Mouse (Mus musculus) stomach, postnatal 0 days (tissue): ENCODE data around the gene Myh7. TPM values are rescaled to one million over a fixed set of nuclear protein-coding genes. Genes with fewer than 3 reads are reported as not detected.

Experiments used
- ATAC-seq: fragments of 200-750 bp; cut with Nextera tagmentation; 2 replicates; pipeline ENCODE4 v1.8.0; 2017; ENCODE audit not compliant: low FRiP score, low TSS enrichment
- DNase-seq: peaks from one replicate; pipeline ENCODE4 v3.0.0-alpha.2; 2016; ENCODE audit warnings: low spot score
- H3K27ac ChIP-seq: fragments of 300-500 bp; sonication (generic); replicated peaks from 2 replicates; pipeline ENCODE4 v1.5.1; 2014; ENCODE audit warnings: mild to moderate bottlenecking, control low read depth
- H3K27me3 ChIP-seq: fragments of 300-500 bp; sonication (generic); 2 replicates; pipeline ENCODE4 v1.6.1; 2014; ENCODE audit warnings: low read length; ENCODE audit not compliant: control insufficient read depth, insufficient read depth
- H3K36me3 ChIP-seq: fragments of 300-500 bp; sonication (generic); 2 replicates; pipeline ENCODE4 v1.6.1; 2014; ENCODE audit warnings: low read length, mixed read lengths; ENCODE audit not compliant: control insufficient read depth, insufficient read depth
- H3K4me1 ChIP-seq: fragments of 300-500 bp; sonication (generic); replicated peaks from 2 replicates; pipeline ENCODE4 v1.6.1; 2014; ENCODE audit warnings: antibody characterized with exemption; ENCODE audit not compliant: control insufficient read depth, insufficient read depth
- H3K4me2 ChIP-seq: fragments of 300-500 bp; sonication (generic); replicated peaks from 2 replicates; pipeline ENCODE4 v1.6.1; 2014; ENCODE audit warnings: low read depth, mild to moderate bottlenecking, control low read depth, moderate library complexity
- H3K4me3 ChIP-seq: fragments of 300-500 bp; sonication (generic); 2 replicates; pipeline ENCODE4 v1.5.1; 2014; ENCODE audit warnings: low read depth, low read length, control low read depth
- H3K9ac ChIP-seq: fragments of 300-500 bp; sonication (generic); 2 replicates; pipeline ENCODE4 v1.6.1; 2014; ENCODE audit warnings: mild to moderate bottlenecking, low read length, control low read depth, mixed read lengths
- H3K9me3 ChIP-seq: fragments of 300-500 bp; sonication (generic); 2 replicates; pipeline ENCODE4 v1.6.1; 2016; ENCODE audit warnings: low read length; ENCODE audit not compliant: control insufficient read depth
- CTCF ChIP-seq: IDR thresholded peaks from 2 replicates; pipeline ENCODE4 v1.5.1; 2016; ENCODE audit warnings: antibody characterized with exemption, low read depth, mild to moderate bottlenecking, moderate library complexity
- EP300 ChIP-seq: optimal IDR thresholded peaks from 2 replicates; pipeline ENCODE3; 2016; ENCODE audit warnings: antibody characterized with exemption
- WGBS: fragments of 180-500 bp; shearing (Covaris S2); extraction: QIAGEN DNeasy Blood & Tissue Kit; methylation state at CpG from one replicate; pipeline ENCODE4 v1.1.7; 2014; 5-methylcytosine and 5-hydroxymethylcytosine counted together
- polyA plus RNA-seq: library from polyadenylated mRNA; unstranded; fragments of >200 nt; fragmentation: Nextera tagmentation; extraction: Ambion mirVana; gene quantifications from 2 replicates; pipeline ENCODE4 v1.2.1, GENCODE M21; 2015

The Myh7 gene
- polyA plus RNA-seq, 1 experiment from 2014 or later: 1.4 TPM

DNA sequence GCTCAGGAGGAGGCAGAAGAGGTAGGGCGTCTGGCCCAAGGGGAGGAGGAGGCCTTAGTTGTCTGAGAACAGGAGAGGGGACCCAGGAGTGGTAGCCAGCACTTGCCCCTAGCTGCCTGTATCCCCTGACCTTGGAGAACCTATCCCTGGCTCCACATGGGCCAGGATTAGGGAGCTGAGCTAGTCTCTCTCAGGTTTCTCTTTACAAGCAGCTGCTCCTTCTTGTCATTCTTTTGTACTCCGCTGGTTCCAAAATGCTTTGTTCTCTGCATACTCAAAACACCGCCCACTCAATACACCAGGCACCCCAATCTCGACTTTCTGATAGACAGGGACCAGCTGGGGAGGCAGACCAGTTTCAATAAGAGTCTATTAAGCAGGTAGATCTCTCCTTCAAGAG, 2.9 kb upstream of the Myh7 start:
- DNase-seq (no peak), ATAC-seq (no peak)
- Histone ChIP-seq H3K9ac (no peak overlapping the region), H3K36me3 (no peaks in the 10 kb centered on the region), H3K27me3 (no peaks in the 10 kb centered on the region), H3K4me2 (no peak overlapping the region), H3K4me1 (no peaks in the 10 kb centered on the region), H3K27ac (peak overlapping the region; percentile 31; the same call in 1 of the 2 replicates), H3K4me3 (no peak overlapping the region), H3K9me3 (no peaks in the 10 kb centered on the region)
- WGBS: 54% methylated on average over 4 of the region's 4 CpGs
- TF ChIP-seq EP300: no peak
- TF ChIP-seq CTCF: no peak

DNA sequence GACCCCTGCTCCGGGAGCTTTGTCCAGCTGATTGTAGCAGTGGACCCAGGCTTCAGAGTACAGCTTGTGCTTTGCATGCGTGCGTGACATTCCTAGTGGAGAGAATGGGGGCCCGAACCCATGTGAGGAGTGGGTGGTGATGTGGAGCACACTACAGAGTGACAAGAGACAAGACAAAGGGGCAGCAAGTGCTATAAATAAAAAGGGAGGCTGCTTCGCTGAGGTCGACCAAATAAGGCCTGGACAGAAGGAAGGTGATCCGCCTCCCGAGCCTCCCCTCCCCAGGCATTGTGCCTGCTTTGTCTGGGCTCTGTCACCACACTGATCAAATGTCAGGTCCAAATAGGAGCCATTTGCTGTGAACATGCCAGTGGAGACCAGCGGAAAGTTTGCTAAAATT, 2.4 kb upstream of the Myh7 start:
- TF ChIP-seq EP300: no peak
- no peak for TF ChIP-seq CTCF
- H3K4me3 ChIP-seq: no peak overlapping the region
- WGBS: 59% methylated on average over 9 of the region's 9 CpGs
- no peaks in the 10 kb centered on the region for H3K9me3 ChIP-seq
- H3K9ac ChIP-seq: no peak overlapping the region
- no peaks in the 10 kb centered on the region for H3K4me1 ChIP-seq
- no peaks in the 10 kb centered on the region for H3K36me3 ChIP-seq
- peak overlapping the region; percentile 31; the same call in 1 of the 2 replicates for H3K27ac ChIP-seq
- no peak for ATAC-seq
- H3K27me3 ChIP-seq: no peaks in the 10 kb centered on the region
- DNase-seq: no peak
- no peak overlapping the region for H3K4me2 ChIP-seq

DNA sequence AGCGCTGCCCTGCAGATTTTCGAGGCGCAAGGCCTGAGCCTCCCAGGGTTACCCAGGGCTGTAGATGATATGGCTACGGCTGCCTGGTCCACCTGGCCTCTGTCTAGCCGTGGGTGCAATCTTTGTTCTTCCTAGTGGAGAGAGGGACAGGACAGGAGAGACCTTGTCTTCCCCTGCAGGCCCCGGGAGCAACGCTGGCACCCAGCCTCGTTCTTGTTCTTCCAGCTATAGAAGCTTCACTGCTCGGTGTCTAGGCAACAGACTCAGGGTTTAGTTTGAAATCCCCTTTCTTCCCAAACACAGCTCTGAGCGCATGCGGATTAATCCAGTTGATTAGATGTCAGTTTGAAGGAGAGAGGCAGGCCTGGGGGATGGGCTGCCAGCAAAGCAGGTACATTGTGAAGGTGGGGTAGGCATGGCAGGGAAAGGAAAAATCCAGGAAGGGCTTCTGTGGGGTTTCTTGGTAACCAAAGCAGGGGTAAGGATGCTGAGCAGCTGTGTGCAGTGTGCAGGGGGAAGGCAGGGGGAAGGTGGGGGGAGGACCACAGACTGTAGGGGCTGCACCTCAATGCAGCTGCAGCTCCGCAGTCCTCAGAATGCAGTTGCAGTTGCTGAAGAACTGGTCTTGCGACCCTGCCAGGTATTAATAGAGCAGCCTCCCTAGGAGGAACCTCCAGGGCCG, 1.2 kb upstream of the Myh7 start:
- H3K4me2 ChIP-seq: no peak overlapping the region
- no peak overlapping the region; the same call in 1 of the 2 replicates for H3K27ac ChIP-seq
- WGBS: 35% methylated on average over 14 of the region's 14 CpGs
- no peaks in the 10 kb centered on the region for H3K27me3 ChIP-seq
- DNase-seq (no peak), ATAC-seq (no peak)
- H3K9me3 ChIP-seq: no peaks in the 10 kb centered on the region
- H3K4me3 ChIP-seq: no peak overlapping the region
- no peaks in the 10 kb centered on the region for H3K4me1 ChIP-seq
- no peaks in the 10 kb centered on the region for H3K36me3 ChIP-seq
- no peak overlapping the region; the same call in 1 of the 2 replicates for H3K9ac ChIP-seq
- TF ChIP-seq CTCF (no peak), EP300 (no peak)

DNA sequence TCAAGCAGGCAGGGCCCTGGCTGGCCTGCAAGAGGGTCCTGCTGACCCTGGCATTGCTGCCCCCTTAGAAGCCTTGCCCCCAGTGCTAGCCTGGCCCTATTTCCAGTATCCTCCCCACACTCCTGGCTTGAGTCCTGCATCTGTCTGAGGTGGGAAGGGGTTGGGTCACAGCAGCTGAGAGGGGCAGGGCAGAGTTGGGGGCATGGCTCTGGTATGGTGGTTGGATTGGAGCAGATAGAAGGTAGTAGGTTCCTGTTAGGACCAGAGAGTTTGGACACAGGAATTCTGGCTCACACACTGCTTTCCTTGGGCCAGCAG, 402 bp upstream of the Myh7 start:
- H3K9me3 ChIP-seq: no peaks in the 10 kb centered on the region
- no peaks in the 10 kb centered on the region for H3K36me3 ChIP-seq
- no peak overlapping the region for H3K27ac ChIP-seq
- H3K4me2 ChIP-seq: no peak overlapping the region
- H3K4me1 ChIP-seq: no peaks in the 10 kb centered on the region
- no peak for TF ChIP-seq EP300
- TF ChIP-seq CTCF: no peak
- H3K4me3 ChIP-seq: no peak overlapping the region
- no peaks in the 10 kb centered on the region for H3K27me3 ChIP-seq
- H3K9ac ChIP-seq: no peak overlapping the region
- no peak for DNase-seq
- no peak for ATAC-seq

DNA sequence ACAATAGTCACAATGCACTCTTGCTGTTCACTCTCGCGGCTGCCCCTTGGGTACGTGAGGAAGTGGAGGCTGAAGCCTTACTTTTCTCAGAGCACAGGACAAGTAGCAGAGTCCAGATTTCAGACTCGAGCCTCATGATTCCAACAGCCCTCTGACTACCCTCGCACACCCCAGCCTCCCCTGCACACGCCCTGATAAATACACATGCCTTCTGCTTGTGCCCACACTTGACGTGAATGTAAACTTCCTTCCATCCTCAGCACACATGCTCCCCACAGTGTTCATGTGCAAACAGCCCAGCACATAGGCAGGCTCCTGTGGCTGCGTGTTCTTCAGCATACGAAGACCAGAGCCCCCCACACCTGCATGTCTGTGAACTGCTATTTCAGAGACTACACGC, 790 bp downstream of the Myh7 start:
- Histone ChIP-seq H3K27me3 (no peaks in the 10 kb centered on the region), H3K4me1 (no peaks in the 10 kb centered on the region), H3K4me2 (no peak overlapping the region), H3K27ac (peak overlapping the region; percentile 58; the same call in 1 of the 2 replicates), H3K9ac (no peak overlapping the region), H3K4me3 (no peak overlapping the region), H3K9me3 (no peaks in the 10 kb centered on the region), H3K36me3 (no peaks in the 10 kb centered on the region)
- WGBS: 33% methylated on average over 10 of the region's 10 CpGs
- ATAC-seq: peak; percentile 86
- DNase-seq: peak; percentile 67
- TF ChIP-seq CTCF (no peak), EP300 (no peak)

DNA sequence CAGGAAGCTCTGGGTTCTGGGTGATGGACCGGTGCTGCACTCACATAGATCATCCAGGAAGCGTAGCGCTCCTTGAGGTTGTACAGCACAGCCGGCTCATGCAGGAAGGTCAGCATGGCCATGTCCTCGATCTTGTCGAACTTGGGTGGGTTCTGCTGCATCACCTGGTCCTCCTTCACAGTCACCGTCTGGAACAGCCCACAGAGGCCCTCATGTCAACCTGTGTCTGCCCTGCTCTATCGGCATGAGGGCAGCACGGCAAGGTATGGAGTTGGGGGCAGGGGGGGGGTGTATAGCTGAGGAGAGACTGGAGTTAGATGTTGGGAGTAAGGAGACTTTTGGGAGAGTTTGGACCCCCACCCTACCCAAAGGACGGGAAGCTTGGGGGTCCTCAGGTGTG, 2.2 kb downstream of the Myh7 start:
- no peak overlapping the region for H3K4me2 ChIP-seq
- H3K4me1 ChIP-seq: no peaks in the 10 kb centered on the region
- no peaks in the 10 kb centered on the region for H3K9me3 ChIP-seq
- DNase-seq: no peak
- ATAC-seq: no peak
- no peaks in the 10 kb centered on the region for H3K36me3 ChIP-seq
- H3K27ac ChIP-seq: no peak overlapping the region
- no peak overlapping the region for H3K4me3 ChIP-seq
- 90% methylated on average over 10 of the region's 10 CpGs for WGBS
- H3K9ac ChIP-seq: no peak overlapping the region
- no peaks in the 10 kb centered on the region for H3K27me3 ChIP-seq
- TF ChIP-seq CTCF (no peak), EP300 (no peak)
